Mouse (Mus musculus) brain, embryonic 18.5 days (tissue): ENCODE results near the gene Zfp784.
"Not testable (repeated sequence)": the region's sequence is repeated elsewhere in the genome, so short reads cannot be mapped to it uniquely, and the experiment has no call there.

ENCODE experiments used
- DNase-seq: peaks from one replicate; pipeline ENCODE4 v3.0.0-alpha.2; 2012; ENCODE audit warnings: low read depth, low spot score

Gene Zfp784

GRCm38 (mm10) chr7:5038109-5038732, at the start of gene Zfp784:
Gene Zfp784, minus strand, starts transcription at chr7:5038446.
- DNase-seq, result peak; percentile 78

GRCm38 (mm10) chr7:5087886-5088285, 49.6 kb upstream of the Zfp784 start:
- no peak for DNase-seq

- DNase-seq, result no peak
Measured at GRCm38 (mm10) chr7:5086921-5087440, 48.7 kb upstream of the Zfp784 start.

GRCm38 (mm10) chr7:5085512-5085911, 47.3 kb upstream of the Zfp784 start:
- DNase-seq, result no peak

- no peak for DNase-seq
Measured at GRCm38 (mm10) chr7:5083325-5084105, 45.3 kb upstream of the Zfp784 start.

- no peak for DNase-seq
Measured at GRCm38 (mm10) chr7:5081939-5082338, 43.7 kb upstream of the Zfp784 start.

- no peak for DNase-seq
Measured at GRCm38 (mm10) chr7:5081241-5081640, 43.0 kb upstream of the Zfp784 start.

GRCm38 (mm10) chr7:5080815-5081214, 42.6 kb upstream of the Zfp784 start:
- DNase-seq, result no peak

GRCm38 (mm10) chr7:5080010-5080751, 41.9 kb upstream of the Zfp784 start, which contains the start of gene Epn1:
Gene Epn1, plus strand, starts transcription at chr7:5080235.
- peak; percentile 89 for DNase-seq

- not testable (repeated sequence) for DNase-seq
Measured at GRCm38 (mm10) chr7:5079365-5080009, 41.2 kb upstream of the Zfp784 start.

- DNase-seq, result no peak
Measured at GRCm38 (mm10) chr7:5076931-5077330, 38.7 kb upstream of the Zfp784 start.

- no peak for DNase-seq
Measured at GRCm38 (mm10) chr7:5074984-5075383, 36.7 kb upstream of the Zfp784 start.

GRCm38 (mm10) chr7:5073586-5073985, 35.3 kb upstream of the Zfp784 start:
- DNase-seq, result no peak

GRCm38 (mm10) chr7:5064886-5065285, 26.6 kb upstream of the Zfp784 start:
- DNase-seq, result no peak

GRCm38 (mm10) chr7:5062360-5063001, 24.2 kb upstream of the Zfp784 start:
- DNase-seq, result peak; percentile 61

GRCm38 (mm10) chr7:5061774-5062359, 23.6 kb upstream of the Zfp784 start, which contains the start of gene U2af2:
Gene U2af2, plus strand, starts transcription at chr7:5062143.
- DNase-seq, result peak; percentile 84

- DNase-seq, result peak; percentile 97
Measured at GRCm38 (mm10) chr7:5060944-5061773, 22.9 kb upstream of the Zfp784 start.

- no peak for DNase-seq
Measured at GRCm38 (mm10) chr7:5060239-5060731, 22.0 kb upstream of the Zfp784 start.

- DNase-seq, result no peak
Measured at GRCm38 (mm10) chr7:5059421-5059820, 21.2 kb upstream of the Zfp784 start.

GRCm38 (mm10) chr7:5058631-5059030, 20.4 kb upstream of the Zfp784 start:
- no peak for DNase-seq
